Comparison of ENCODE assay signal across 11 mouse cellular contexts in genomic region chr7:18858310-18858916, GRCm38 (mm10). TPM values are rescaled to one million over a fixed set of nuclear protein-coding genes. Genes with fewer than 3 reads are reported as not detected.
DNase-seq lines count a peak whose midpoint lies in the region; ATAC-seq lines count a peak whose summit lies in the region.
"Had no signal": no experiment of that assay in that cellular context is flagged by ENCODE, and none has a peak within 500 bp of the region (broad histone marks: within the 10 kb centered on the region; RNA-seq: fewer than 3 reads in every experiment).

No protein-coding gene starts in this region.

- H3K27me3 ChIP-seq in heart, embryonic 14.5 days (ENCODE audit: control insufficient read depth, insufficient read depth, low read length) = no peaks in the 10 kb centered on the region
- no peaks in the 10 kb centered on the region for H3K27me3 ChIP-seq in limb, embryonic 15.5 days

- H3K9me3 ChIP-seq in heart, embryonic 14.5 days (ENCODE audit: control insufficient read depth, low read length) = no peaks in the 10 kb centered on the region
- no peaks in the 10 kb centered on the region for H3K9me3 ChIP-seq in limb, embryonic 15.5 days

- H3K36me3 ChIP-seq in heart, embryonic 14.5 days (ENCODE audit: control insufficient read depth, insufficient read depth, low read length) = no peaks in the 10 kb centered on the region
- H3K36me3 ChIP-seq in limb, embryonic 15.5 days = no peaks in the 10 kb centered on the region

- no peak overlapping the region for H3K4me2 ChIP-seq in heart, embryonic 14.5 days (ENCODE audit: low read length)
- H3K4me2 ChIP-seq in limb, embryonic 15.5 days = no peak overlapping the region

- H3K4me1 ChIP-seq in heart, embryonic 14.5 days (ENCODE audit: control insufficient read depth in 2 of 2, insufficient read depth in 2 of 2, low read length in 2 of 2) = peaks cover 5% of the 10 kb centered on the region in 2 experiments; a peak in 3 of 4 replicates
- no peaks in the 10 kb centered on the region for H3K4me1 ChIP-seq in limb, embryonic 15.5 days

- WGBS in heart, embryonic 14.5 days = 59% methylated on average over 5 of the region's 5 CpGs
- WGBS in limb, embryonic 15.5 days = 64% methylated on average over 5 of the region's 5 CpGs

- ATAC-seq in heart, embryonic 14.5 days (ENCODE audit: insufficient number of reproducible peaks, insufficient read depth, low FRiP score, low read depth) = peak; percentile 68; the same call in 1 of the 2 replicates
- ATAC-seq in limb, embryonic 15.5 days (ENCODE audit: insufficient number of reproducible peaks, low FRiP score, low TSS enrichment, low read depth) = no peak
- ATAC-seq in megakaryocyte progenitor cell, adult 5-6 weeks (replicated peaks; ENCODE audit: poor library complexity) = no peak

- H3K27ac ChIP-seq in heart, embryonic 14.5 days (replicated peaks in 1 of 2; ENCODE audit: control insufficient read depth in 1 of 2, insufficient read depth in 1 of 2, low read depth in 2 of 2, low read length in 2 of 2) = peak overlapping the region; percentile 9 to 69
- peak overlapping the region; percentile 48; the same call in 1 of the 2 replicates for H3K27ac ChIP-seq in limb, embryonic 15.5 days

- peak; percentile 90 for DNase-seq in 3T3-L1 (ENCODE audit: low read depth, low spot score)
- peak; percentile 79 for DNase-seq in NIH3T3 (ENCODE audit: low read depth)
- no peak for DNase-seq in spleen, postnatal 36 days (ENCODE audit: low spot score in 2 of 2)
- DNase-seq in left cerebral cortex, adult 18-20 months (ENCODE audit: low spot score in 2 of 2) = no peak
- DNase-seq in frontal cortex, postnatal 36 days (ENCODE audit: low spot score in 2 of 2) = no peak
- DNase-seq: thymus, postnatal 25 days had no signal

- no peak overlapping the region for H3K9ac ChIP-seq in heart, embryonic 14.5 days (ENCODE audit: low read length)
- no peak overlapping the region for H3K9ac ChIP-seq in limb, embryonic 15.5 days

- no peak overlapping the region for H3K4me3 ChIP-seq in heart, embryonic 14.5 days (ENCODE audit: control insufficient read depth in 1 of 2, insufficient read depth in 1 of 2, low read depth in 1 of 2, low read length in 2 of 2)
- no peak overlapping the region for H3K4me3 ChIP-seq in limb, embryonic 15.5 days

RNA-seq across cellular contexts. Expression of gene Pglyrp1, which starts 12.7 kb away (rescaled TPM):
- 0.93 and 1.8 TPM in 2 replicates for polyA plus RNA-seq in heart, embryonic 14.5 days (2014; fragmentation: Nextera tagmentation; extraction: Ambion mirVana)
- 2.4 and 3.2 TPM in 2 replicates for polyA plus RNA-seq in limb, embryonic 15.5 days (2015; fragmentation: Nextera tagmentation; extraction: Ambion mirVana)
- 10 to 100 TPM in 1 of 2 experiments, 1 to 10 TPM in 1; 9.5 to 19.9 TPM for total RNA-seq in left cerebral cortex, adult 18-20 months (2021)
- total RNA-seq in megakaryocyte progenitor cell, adult 5-6 weeks (2015) = 264 and 265 TPM in 2 replicates
- 31.3 and 35.6 TPM in 2 replicates for total RNA-seq in megakaryocyte progenitor cell, adult 5-6 weeks (2017)

RNA-seq across cellular contexts. Expression of gene Mill2, which starts 18.6 kb away (rescaled TPM):
- polyA plus RNA-seq in heart, embryonic 14.5 days (2014; fragmentation: Nextera tagmentation; extraction: Ambion mirVana) = 0.16 and 0.46 TPM in 2 replicates
- 0.42 and 0.76 TPM in 2 replicates for polyA plus RNA-seq in limb, embryonic 15.5 days (2015; fragmentation: Nextera tagmentation; extraction: Ambion mirVana)
- total RNA-seq in left cerebral cortex, adult 18-20 months (2021) = 1 to 10 TPM; 2.3 to 3.0 TPM
- 0.15 and 0.44 TPM in 2 replicates for total RNA-seq in megakaryocyte progenitor cell, adult 5-6 weeks (2015)
- 0.75 TPM in 1 of 2 replicates, not detected in the other for total RNA-seq in megakaryocyte progenitor cell, adult 5-6 weeks (2017)

RNA-seq across cellular contexts. Expression of gene Psg17, which starts 37.0 kb away (rescaled TPM):
- not detected in 2 replicates for polyA plus RNA-seq in heart, embryonic 14.5 days (2014; fragmentation: Nextera tagmentation; extraction: Ambion mirVana)
- not detected in 2 replicates for polyA plus RNA-seq in limb, embryonic 15.5 days (2015; fragmentation: Nextera tagmentation; extraction: Ambion mirVana)
- total RNA-seq in left cerebral cortex, adult 18-20 months (2021) = not detected
- not detected in 2 replicates for total RNA-seq in megakaryocyte progenitor cell, adult 5-6 weeks (2015)
- not detected in 2 replicates for total RNA-seq in megakaryocyte progenitor cell, adult 5-6 weeks (2017)
- total RNA-seq: adrenal gland, adult 18-20 months; left cerebral cortex, postnatal 10 days had no signal

RNA-seq across cellular contexts. Expression of gene Ccdc61, which starts 51.8 kb away (rescaled TPM):
- 12.2 and 14.3 TPM in 2 replicates for polyA plus RNA-seq in heart, embryonic 14.5 days (2014; fragmentation: Nextera tagmentation; extraction: Ambion mirVana)
- polyA plus RNA-seq in limb, embryonic 15.5 days (2015; fragmentation: Nextera tagmentation; extraction: Ambion mirVana) = 28.0 TPM in 2 replicates
- 10 to 100 TPM; 10.5 to 12.6 TPM for total RNA-seq in left cerebral cortex, adult 18-20 months (2021)
- 11.9 and 14.1 TPM in 2 replicates for total RNA-seq in megakaryocyte progenitor cell, adult 5-6 weeks (2015)
- 11.3 and 17.0 TPM in 2 replicates for total RNA-seq in megakaryocyte progenitor cell, adult 5-6 weeks (2017)

Comparison
In these comparisons a context has a peak if more than half of its experiments do, and no peak if none do; other contexts are left out.
1. DNase-seq: peak in 3T3-L1 (single experiment) and NIH3T3 (single experiment); none in spleen, postnatal 36 days (0 of 2), left cerebral cortex, adult 18-20 months (0 of 2) and frontal cortex, postnatal 36 days (0 of 2).